Comparison of ENCODE assay signal across 1 mouse cellular context in the genomic region with DNA sequence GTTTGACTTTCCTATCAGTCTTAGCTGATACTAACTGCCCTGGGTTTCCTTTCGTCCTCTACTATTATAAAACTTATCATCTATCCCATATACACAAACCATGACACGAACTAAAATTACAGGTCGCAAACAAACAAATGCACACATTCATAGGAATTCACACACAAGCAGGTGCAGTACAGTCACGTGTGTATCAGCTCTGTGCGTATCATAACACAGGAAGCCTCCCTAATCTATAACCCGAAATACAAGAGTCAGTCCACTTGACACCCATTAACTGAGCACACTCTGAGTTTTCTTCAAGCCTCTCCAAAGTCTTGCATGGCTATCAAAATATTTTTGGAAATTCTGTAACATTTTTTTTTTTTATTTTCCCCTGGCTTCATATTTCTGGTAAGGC.
TF ChIP-seq lines count a peak whose summit lies in the region.

No protein-coding gene starts in this region.

TF ChIP-seq in MEL, 35 proteins besides CTCF, POLR2A, EP300 and RAD21 (continued from another document):
- TF ChIP-seq MAFK (IDR thresholded peaks at IDR 0.05; ENCODE audit: borderline replicate concordance, low read depth, low read length) (no peak), MYB (IDR thresholded peaks at IDR 0.05; ENCODE audit: low read depth, low read length) (no peak), MEF2A (IDR thresholded peaks at IDR 0.05; ENCODE audit: extremely low read depth, insufficient replicate concordance, low read depth, low read length, poor library complexity, severe bottlenecking) (no peak), GATA1 (IDR thresholded peaks at IDR 0.05; ENCODE audit: low read depth, low read length) (no peak), ZKSCAN1 (IDR thresholded peaks at IDR 0.05; ENCODE audit: low read depth, low read length) (no peak), MAZ (IDR thresholded peaks at IDR 0.05; ENCODE audit: low read depth, low read length) (no peak), E2F4 (IDR thresholded peaks at IDR 0.05; ENCODE audit: borderline replicate concordance, low read depth, low read length) (no peak), ZMIZ1 (IDR thresholded peaks at IDR 0.05; ENCODE audit: low read depth, low read length) (no peak), TCF12 (IDR thresholded peaks at IDR 0.05; ENCODE audit: low read depth, low read length) (no peak), ETS1 (IDR thresholded peaks at IDR 0.05; ENCODE audit: low read depth, low read length) (no peak), TBP (IDR thresholded peaks at IDR 0.05; ENCODE audit: low read depth, low read length) (no peak), MAX (IDR thresholded peaks at IDR 0.05; ENCODE audit: low read length) (peak; percentile 54; the same call in 1 of the 2 replicates), POLR2AphosphoS5 (IDR thresholded peaks at IDR 0.05; ENCODE audit: borderline replicate concordance, low read depth, low read length) (no peak), ELF1 (IDR thresholded peaks at IDR 0.05; ENCODE audit: low read depth, low read length) (no peak), UBTF (IDR thresholded peaks at IDR 0.05; ENCODE audit: borderline replicate concordance, insufficient read depth, low read depth, low read length) (no peak), HCFC1 (IDR thresholded peaks at IDR 0.05; ENCODE audit: low read depth, low read length) (no peak), POLR2AphosphoS2 (IDR thresholded peaks at IDR 0.05; ENCODE audit: low read length) (no peak), CHD1 (IDR thresholded peaks at IDR 0.05; ENCODE audit: low read depth, low read length) (no peak), MXI1 (IDR thresholded peaks at IDR 0.05; ENCODE audit: low read depth, low read length) (no peak), NRF1 (IDR thresholded peaks at IDR 0.05; ENCODE audit: insufficient read depth, low read depth, low read length, poor library complexity, severe bottlenecking) (no peak), TAL1 (IDR thresholded peaks at IDR 0.05; ENCODE audit: low read length) (no peak), KAT2A (conservative IDR thresholded peaks at IDR 0.05; ENCODE audit: low read depth, low read length) (no peak), NELFE (IDR thresholded peaks at IDR 0.05; ENCODE audit: low read depth, low read length) (no peak), USF1 (IDR thresholded peaks at IDR 0.05; ENCODE audit: low read depth, low read length) (peak; percentile 76), GABPA (IDR thresholded peaks at IDR 0.05; ENCODE audit: low read depth, low read length) (no peak), RCOR1 (IDR thresholded peaks at IDR 0.05; ENCODE audit: low read depth, low read length) (no peak), BHLHE40 (IDR thresholded peaks at IDR 0.05; ENCODE audit: borderline replicate concordance, low read depth, low read length) (peak; percentile 68; the same call in 1 of the 2 replicates), USF2 (IDR thresholded peaks at IDR 0.05; ENCODE audit: borderline replicate concordance in 1 of 2, insufficient read depth in 1 of 2, low read depth in 1 of 2, low read length in 2 of 2) (peak in 1 of 2 experiments; percentile 34; a peak in 1 of 4 replicates), ZNF384 (IDR thresholded peaks at IDR 0.05; ENCODE audit: low read depth, low read length) (no peak)
